9 mouse cellular contexts compared by ENCODE assay signal in the genomic region with DNA sequence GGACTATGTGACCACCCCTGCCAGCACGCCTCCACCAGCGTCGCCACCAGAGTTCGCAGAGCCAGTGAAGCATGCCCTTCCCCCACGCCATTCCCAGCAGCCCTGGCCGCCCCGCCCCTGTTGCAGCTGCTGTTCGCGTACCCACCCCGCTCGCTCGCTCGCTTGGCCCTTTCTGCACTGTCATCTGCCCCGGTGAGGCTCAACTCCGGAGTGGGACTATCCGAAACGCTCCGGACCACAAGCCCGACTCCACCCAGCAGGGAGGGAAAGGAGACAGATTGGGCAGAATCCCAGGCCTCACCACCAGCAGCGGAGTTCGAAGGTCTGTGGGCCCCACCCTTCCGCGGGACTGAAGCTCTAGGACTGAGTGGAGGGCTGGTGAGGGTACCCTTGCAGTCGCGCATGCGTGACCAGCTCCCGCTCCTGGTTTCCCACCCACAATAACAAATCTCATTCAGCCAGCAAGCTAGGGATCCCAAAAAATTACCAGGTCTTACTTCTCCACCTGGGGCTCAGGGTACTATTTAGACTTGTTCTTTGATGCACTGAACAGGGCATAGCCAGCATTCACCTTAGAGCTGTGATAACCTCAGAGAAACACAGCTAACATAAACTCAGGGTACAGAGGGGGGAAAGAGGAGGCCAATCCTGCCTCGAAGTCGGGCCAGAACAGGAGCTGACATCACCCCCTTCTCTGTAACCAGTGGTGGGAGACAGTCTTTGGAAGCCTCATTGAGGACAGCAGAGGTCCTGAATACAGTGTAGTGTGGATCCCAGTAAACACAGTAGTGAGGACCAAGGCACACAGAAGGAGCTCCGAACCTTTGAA. TPM values are rescaled to one million over a fixed set of nuclear protein-coding genes. Genes with fewer than 3 reads are reported as not detected.
DNase-seq lines count a peak whose midpoint lies in the region; ATAC-seq and TF ChIP-seq lines count a peak whose summit lies in the region.
"Had no signal": no experiment of that assay in that cellular context is flagged by ENCODE, and none has a peak within 500 bp of the region (broad histone marks: within the 10 kb centered on the region; RNA-seq: fewer than 3 reads in every experiment).

No protein-coding gene starts in this region.

- peak overlapping the region; percentile 79 for H3K4me2 ChIP-seq in embryonic facial prominence, embryonic 15.5 days (replicated peaks)
- peak overlapping the region; percentile 80 for H3K4me2 ChIP-seq in heart, postnatal 0 days (ENCODE audit: low read depth, low read length)
- peak overlapping the region; percentile 67 for H3K4me2 ChIP-seq in stomach, postnatal 0 days (replicated peaks; ENCODE audit: low read depth)

- H3K4me3 ChIP-seq in embryonic facial prominence, embryonic 15.5 days (replicated peaks), result peak overlapping the region; percentile 41
- peak overlapping the region; percentile 50 for H3K4me3 ChIP-seq in heart, postnatal 0 days (ENCODE audit: low read depth, low read length)
- peak overlapping the region; percentile 40 for H3K4me3 ChIP-seq in stomach, postnatal 0 days (ENCODE audit: low read depth, low read length)

- H3K9ac ChIP-seq in embryonic facial prominence, embryonic 15.5 days, result 0 out of 2 replicates have a peak overlapping the region, but pooled peaks have one; percentile 16
- no peak overlapping the region; the same call in 1 of the 2 replicates for H3K9ac ChIP-seq in heart, postnatal 0 days (replicated peaks; ENCODE audit: low read depth, low read length)
- peak overlapping the region; percentile 41 for H3K9ac ChIP-seq in stomach, postnatal 0 days (ENCODE audit: low read length)

- no peaks in the 10 kb centered on the region for H3K9me3 ChIP-seq in embryonic facial prominence, embryonic 15.5 days (replicated peaks)
- no peaks in the 10 kb centered on the region for H3K9me3 ChIP-seq in heart, postnatal 0 days (replicated peaks; ENCODE audit: control insufficient read depth, low read length)
- no peaks in the 10 kb centered on the region for H3K9me3 ChIP-seq in stomach, postnatal 0 days (ENCODE audit: control insufficient read depth, low read length)

- H3K27ac ChIP-seq in embryonic facial prominence, embryonic 15.5 days (replicated peaks), result no peak overlapping the region
- no peak overlapping the region for H3K27ac ChIP-seq in heart, postnatal 0 days (ENCODE audit: low read depth)
- no peak overlapping the region for H3K27ac ChIP-seq in stomach, postnatal 0 days (replicated peaks)

- H3K36me3 ChIP-seq in embryonic facial prominence, embryonic 15.5 days, result peaks cover 4% of the 10 kb centered on the region; the same call in 1 of the 2 replicates
- no peaks in the 10 kb centered on the region for H3K36me3 ChIP-seq in heart, postnatal 0 days (replicated peaks; ENCODE audit: control insufficient read depth, insufficient read depth, low read length)
- no peaks in the 10 kb centered on the region for H3K36me3 ChIP-seq in stomach, postnatal 0 days (ENCODE audit: control insufficient read depth, insufficient read depth, low read length)

- peaks cover 76% of the 10 kb centered on the region for H3K27me3 ChIP-seq in embryonic facial prominence, embryonic 15.5 days
- H3K27me3 ChIP-seq in heart, postnatal 0 days (ENCODE audit: control insufficient read depth, insufficient read depth, low read length), result peaks cover 66% of the 10 kb centered on the region
- 0 out of 2 replicates have a peak, but pooled peaks cover 2% of the 10 kb centered on the region for H3K27me3 ChIP-seq in stomach, postnatal 0 days (ENCODE audit: control insufficient read depth, insufficient read depth, low read length)

- WGBS in embryonic facial prominence, embryonic 15.5 days, result 3% methylated on average over 30 of the region's 30 CpGs
- 5% methylated on average over 30 of the region's 30 CpGs for WGBS in heart, postnatal 0 days
- 5% methylated on average over 30 of the region's 30 CpGs for WGBS in stomach, postnatal 0 days

- peak; percentile 40 for DNase-seq in urinary bladder, postnatal 25 days (ENCODE audit: low spot score)
- DNase-seq in urinary bladder, postnatal 36 days (ENCODE audit: low spot score in 2 of 2), result no peak
- DNase-seq in heart, postnatal 0 days (ENCODE audit: low spot score), result no peak
- peak; percentile 51 to 79 for DNase-seq in kidney, postnatal 36 days
- DNase-seq in stomach, postnatal 0 days (ENCODE audit: low spot score), result peak; percentile 70
- no peak for DNase-seq in T-cell, adult 2 months (ENCODE audit: low spot score)

- ATAC-seq in embryonic facial prominence, embryonic 15.5 days (ENCODE audit: insufficient number of reproducible peaks, low FRiP score, low TSS enrichment, low read depth), result peak; percentile 60
- ATAC-seq in heart, postnatal 0 days (ENCODE audit: insufficient read depth, low read depth), result peak; percentile 53
- ATAC-seq in megakaryocyte progenitor cell, adult 5-6 weeks (replicated peaks; ENCODE audit: poor library complexity), result peak; percentile 68
- 0 out of 2 replicates have a peak, but pooled peaks have one; percentile 28 for ATAC-seq in stomach, postnatal 0 days (ENCODE audit: low FRiP score, low TSS enrichment)

- peaks cover 29% of the 10 kb centered on the region for H3K4me1 ChIP-seq in embryonic facial prominence, embryonic 15.5 days
- peaks cover 21% of the 10 kb centered on the region for H3K4me1 ChIP-seq in heart, postnatal 0 days (ENCODE audit: control insufficient read depth, insufficient read depth)
- no peaks in the 10 kb centered on the region; the same call in 1 of the 2 replicates for H3K4me1 ChIP-seq in stomach, postnatal 0 days (replicated peaks; ENCODE audit: control insufficient read depth, insufficient read depth)

- no peak for TF ChIP-seq EP300 in heart, postnatal 0 days (IDR thresholded peaks at IDR 0.05; ENCODE audit: low read depth)
- no peak for TF ChIP-seq EP300 in stomach, postnatal 0 days (optimal IDR thresholded peaks at IDR 0.05)

- TF ChIP-seq CTCF in heart, postnatal 0 days (IDR thresholded peaks at IDR 0.05; ENCODE audit: low read depth), result no peak
- no peak for TF ChIP-seq CTCF in stomach, postnatal 0 days (IDR thresholded peaks at IDR 0.05; ENCODE audit: low read depth)

RNA-seq across cellular contexts. Expression of a gene that starts 0.6 kb away (rescaled TPM):
- 3.6 and 4.4 TPM in 2 replicates for polyA plus RNA-seq in embryonic facial prominence, embryonic 15.5 days (2015; fragmentation: Nextera tagmentation; extraction: Ambion mirVana)
- total RNA-seq in heart, postnatal 0 days (2014; rRNA removed; ENCODE audit: low replicate concordance), result 6.8 and 13.2 TPM in 2 replicates
- polyA plus RNA-seq in heart, postnatal 0 days (2015; fragmentation: Nextera tagmentation; extraction: Ambion mirVana), result 9.8 and 10.0 TPM in 2 replicates
- not detected in 2 replicates for total RNA-seq in megakaryocyte progenitor cell, adult 5-6 weeks (2015)
- 0.04 TPM in 1 of 2 replicates, not detected in the other for total RNA-seq in megakaryocyte progenitor cell, adult 5-6 weeks (2017)
- 1.2 and 1.4 TPM in 2 replicates for polyA plus RNA-seq in stomach, postnatal 0 days (2015; fragmentation: Nextera tagmentation; extraction: Ambion mirVana)
- total RNA-seq: neutrophil, adult 5-6 weeks had no signal

RNA-seq across cellular contexts. Expression of a gene that starts 6.9 kb away (rescaled TPM):
- polyA plus RNA-seq in embryonic facial prominence, embryonic 15.5 days (2015; fragmentation: Nextera tagmentation; extraction: Ambion mirVana), result 0.13 and 0.33 TPM in 2 replicates
- 2.1 TPM in 1 of 2 replicates, not detected in the other for total RNA-seq in heart, postnatal 0 days (2014; rRNA removed; ENCODE audit: low replicate concordance)
- polyA plus RNA-seq in heart, postnatal 0 days (2015; fragmentation: Nextera tagmentation; extraction: Ambion mirVana), result 0.34 and 0.43 TPM in 2 replicates
- not detected in 2 replicates for total RNA-seq in megakaryocyte progenitor cell, adult 5-6 weeks (2015)
- not detected in 2 replicates for total RNA-seq in megakaryocyte progenitor cell, adult 5-6 weeks (2017)
- polyA plus RNA-seq in stomach, postnatal 0 days (2015; fragmentation: Nextera tagmentation; extraction: Ambion mirVana), result 0.23 and 0.34 TPM in 2 replicates
- total RNA-seq: neutrophil, adult 5-6 weeks had no signal

RNA-seq across cellular contexts. Expression of a gene that starts 12.1 kb away (rescaled TPM):
- polyA plus RNA-seq in embryonic facial prominence, embryonic 15.5 days (2015; fragmentation: Nextera tagmentation; extraction: Ambion mirVana), result 3.3 and 4.0 TPM in 2 replicates
- 1.5 and 6.4 TPM in 2 replicates for total RNA-seq in heart, postnatal 0 days (2014; rRNA removed; ENCODE audit: low replicate concordance)
- 3.6 and 4.3 TPM in 2 replicates for polyA plus RNA-seq in heart, postnatal 0 days (2015; fragmentation: Nextera tagmentation; extraction: Ambion mirVana)
- 2.3 and 3.2 TPM in 2 replicates for total RNA-seq in megakaryocyte progenitor cell, adult 5-6 weeks (2015)
- 1.2 and 2.3 TPM in 2 replicates for total RNA-seq in megakaryocyte progenitor cell, adult 5-6 weeks (2017)
- polyA plus RNA-seq in stomach, postnatal 0 days (2015; fragmentation: Nextera tagmentation; extraction: Ambion mirVana), result 3.5 and 3.7 TPM in 2 replicates

RNA-seq across cellular contexts. Expression of a gene that starts 12.1 kb away (rescaled TPM):
- polyA plus RNA-seq in embryonic facial prominence, embryonic 15.5 days (2015; fragmentation: Nextera tagmentation; extraction: Ambion mirVana), result 27.4 and 28.8 TPM in 2 replicates
- total RNA-seq in heart, postnatal 0 days (2014; rRNA removed; ENCODE audit: low replicate concordance), result 9.0 and 10.4 TPM in 2 replicates
- polyA plus RNA-seq in heart, postnatal 0 days (2015; fragmentation: Nextera tagmentation; extraction: Ambion mirVana), result 16.7 and 17.6 TPM in 2 replicates
- 7.0 and 8.7 TPM in 2 replicates for total RNA-seq in megakaryocyte progenitor cell, adult 5-6 weeks (2015)
- 14.2 and 15.4 TPM in 2 replicates for total RNA-seq in megakaryocyte progenitor cell, adult 5-6 weeks (2017)
- 28.6 and 30.5 TPM in 2 replicates for polyA plus RNA-seq in stomach, postnatal 0 days (2015; fragmentation: Nextera tagmentation; extraction: Ambion mirVana)

RNA-seq across cellular contexts. Expression of a gene that starts 13.2 kb away (rescaled TPM):
- 12.1 and 14.5 TPM in 2 replicates for polyA plus RNA-seq in embryonic facial prominence, embryonic 15.5 days (2015; fragmentation: Nextera tagmentation; extraction: Ambion mirVana)
- total RNA-seq in heart, postnatal 0 days (2014; rRNA removed; ENCODE audit: low replicate concordance), result 0.43 and 3.5 TPM in 2 replicates
- polyA plus RNA-seq in heart, postnatal 0 days (2015; fragmentation: Nextera tagmentation; extraction: Ambion mirVana), result 3.3 and 3.5 TPM in 2 replicates
- 2.1 and 4.2 TPM in 2 replicates for total RNA-seq in megakaryocyte progenitor cell, adult 5-6 weeks (2015)
- total RNA-seq in megakaryocyte progenitor cell, adult 5-6 weeks (2017), result 1.5 and 1.8 TPM in 2 replicates
- polyA plus RNA-seq in stomach, postnatal 0 days (2015; fragmentation: Nextera tagmentation; extraction: Ambion mirVana), result 1.9 and 3.0 TPM in 2 replicates

Comparison
In these comparisons a context has a peak if more than half of its experiments do, and no peak if none do; other contexts are left out.
1. DNase-seq: peak in urinary bladder, postnatal 25 days (single experiment), kidney, postnatal 36 days (2 of 2) and stomach, postnatal 0 days (single experiment); none in urinary bladder, postnatal 36 days (0 of 2), heart, postnatal 0 days (single experiment) and T-cell, adult 2 months (single experiment).
2. Peak in every context shown above with its lines, with median percentiles within 50 percentile points of each other: ATAC-seq, H3K4me2 ChIP-seq and H3K4me3 ChIP-seq.